Comparison of ENCODE assay signal across 11 mouse cellular contexts in the genomic region with DNA sequence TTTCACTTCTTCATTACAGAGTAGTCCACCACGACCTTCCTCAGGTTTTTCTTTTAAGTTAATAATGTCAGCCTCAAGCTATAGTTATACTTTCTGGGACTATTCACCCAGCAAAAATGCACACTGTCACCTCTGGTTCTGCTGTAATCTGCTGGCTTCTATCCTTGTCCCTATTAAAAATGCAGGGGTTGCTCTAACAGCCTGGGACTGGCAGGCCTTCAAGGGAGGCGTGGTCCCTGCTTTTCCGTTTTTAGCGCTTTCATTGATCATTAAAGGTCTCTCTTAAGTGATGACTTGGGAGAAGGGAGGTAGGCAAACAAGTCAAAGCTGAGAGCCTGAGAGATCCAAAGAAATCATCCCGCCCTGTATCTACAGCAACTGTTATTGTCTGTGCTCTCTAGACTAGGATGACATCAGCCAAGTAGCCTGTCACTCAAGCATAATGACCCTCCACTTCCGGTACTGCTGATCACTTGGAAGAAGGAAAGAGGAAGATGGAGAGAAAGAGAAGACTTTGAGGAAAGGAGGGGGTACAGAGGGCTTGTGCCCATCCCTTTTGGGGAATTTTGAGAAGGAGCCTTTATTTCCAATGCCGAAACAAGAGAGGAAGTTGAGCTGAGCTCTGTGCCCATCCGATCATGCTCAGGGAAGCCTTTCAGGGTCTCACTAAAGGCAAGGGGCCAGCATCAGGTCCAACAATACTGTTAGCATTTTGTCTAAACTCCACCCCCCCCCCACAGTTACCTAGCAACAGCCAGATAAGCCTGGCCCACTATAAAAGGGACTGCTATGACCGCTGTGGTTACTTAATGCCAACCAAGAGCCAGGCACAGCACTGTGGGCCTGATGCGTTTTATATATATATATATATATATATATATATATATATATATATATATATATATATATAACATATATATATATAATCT.
DNase-seq lines count a peak whose midpoint lies in the region; ATAC-seq and TF ChIP-seq lines count a peak whose summit lies in the region.
"Had no signal": no experiment of that assay in that cellular context is flagged by ENCODE, and none has a peak within 500 bp of the region (broad histone marks: within the 10 kb centered on the region; RNA-seq: fewer than 3 reads in every experiment).

No protein-coding gene starts in this region.

- no peak for TF ChIP-seq POLR2A in brain, embryonic 14.5 days (IDR thresholded peaks at IDR 0.05; ENCODE audit: borderline replicate concordance, extremely low read depth, insufficient read depth, insufficient read length, poor library complexity, severe bottlenecking)

- H3K36me3 ChIP-seq in heart, embryonic 16.5 days (ENCODE audit: control insufficient read depth, insufficient read depth): no peaks in the 10 kb centered on the region
- H3K36me3 ChIP-seq in forebrain, embryonic 15.5 days: no peaks in the 10 kb centered on the region
- no peaks in the 10 kb centered on the region for H3K36me3 ChIP-seq in midbrain, embryonic 14.5 days (ENCODE audit: control insufficient read depth, insufficient read depth, low read length)

- intact Hi-C loops in heart, postnatal 14 days (cut with DNase I): no loop called here

- no peak overlapping the region for H3K4me3 ChIP-seq in heart, embryonic 16.5 days (ENCODE audit: low read length)
- peak overlapping the region; percentile 15 for H3K4me3 ChIP-seq in forebrain, embryonic 15.5 days
- H3K4me3 ChIP-seq in midbrain, embryonic 14.5 days (replicated peaks; ENCODE audit: low read depth, low read length): no peak overlapping the region
- H3K4me3 ChIP-seq: myocyte had no signal

- no peaks in the 10 kb centered on the region for H3K27me3 ChIP-seq in heart, embryonic 16.5 days (ENCODE audit: control insufficient read depth, insufficient read depth, low read length)
- no peaks in the 10 kb centered on the region for H3K27me3 ChIP-seq in forebrain, embryonic 15.5 days
- H3K27me3 ChIP-seq in midbrain, embryonic 14.5 days (ENCODE audit: control insufficient read depth, insufficient read depth, low read length): no peaks in the 10 kb centered on the region

- DNase-seq in heart, postnatal 14 days: no peak
- DNase-seq in brain, embryonic 14.5 days (ENCODE audit: low read depth): peak; percentile 88
- DNase-seq in midbrain, embryonic 14.5 days: peak; percentile 69
- no peak for DNase-seq in thymus, postnatal 14 days
- no peak for DNase-seq in frontal cortex, adult 2 months (ENCODE audit: extremely low spot score in 1 of 2, low spot score in 1 of 2)
- DNase-seq: cerebellum, postnatal 25 days; thymus, adult 18-20 months had no signal

- TF ChIP-seq CTCF in brain, embryonic 14.5 days (IDR thresholded peaks at IDR 0.05; ENCODE audit: borderline replicate concordance, extremely low read depth, insufficient read depth, insufficient read length): no peak

- WGBS in heart, embryonic 16.5 days: 51% methylated on average over 10 of the region's 10 CpGs
- WGBS in forebrain, embryonic 15.5 days: 20% methylated on average over 9 of the region's 10 CpGs
- 47% methylated on average over 10 of the region's 10 CpGs for WGBS in midbrain, embryonic 14.5 days

- peaks cover 28% of the 10 kb centered on the region for H3K4me1 ChIP-seq in heart, embryonic 16.5 days (ENCODE audit: control insufficient read depth, insufficient read depth, low read length)
- H3K4me1 ChIP-seq in forebrain, embryonic 15.5 days: peaks cover 24% of the 10 kb centered on the region
- 0 out of 2 replicates have a peak, but pooled peaks cover 3% of the 10 kb centered on the region for H3K4me1 ChIP-seq in midbrain, embryonic 14.5 days (ENCODE audit: control insufficient read depth, insufficient read depth, low read length)

- 0 out of 2 replicates have a peak overlapping the region, but pooled peaks have one; percentile 19 for H3K4me2 ChIP-seq in heart, embryonic 16.5 days (ENCODE audit: low read depth, low read length)
- H3K4me2 ChIP-seq in forebrain, embryonic 15.5 days (replicated peaks): peak overlapping the region; percentile 20
- 0 out of 2 replicates have a peak overlapping the region, but pooled peaks have one; percentile 6 for H3K4me2 ChIP-seq in midbrain, embryonic 14.5 days (ENCODE audit: low read length)

- H3K9ac ChIP-seq in heart, embryonic 16.5 days (ENCODE audit: low read length): 0 out of 2 replicates have a peak overlapping the region, but pooled peaks have one; percentile 22
- no peak overlapping the region for H3K9ac ChIP-seq in forebrain, embryonic 15.5 days (replicated peaks)
- H3K9ac ChIP-seq in midbrain, embryonic 14.5 days (replicated peaks; ENCODE audit: low read length): no peak overlapping the region
- H3K9ac ChIP-seq: liver, embryonic 14.5 days had no signal

- ATAC-seq in heart, embryonic 16.5 days (replicated peaks; ENCODE audit: extremely low read depth, insufficient read depth, low FRiP score): no peak
- ATAC-seq in forebrain, embryonic 15.5 days (replicated peaks): peak; percentile 82
- peak; percentile 65 for ATAC-seq in midbrain, embryonic 14.5 days (ENCODE audit: low FRiP score, low TSS enrichment)

- H3K9me3 ChIP-seq in heart, embryonic 16.5 days (replicated peaks; ENCODE audit: control insufficient read depth, low read length): no peaks in the 10 kb centered on the region
- H3K9me3 ChIP-seq in forebrain, embryonic 15.5 days: no peaks in the 10 kb centered on the region
- no peaks in the 10 kb centered on the region for H3K9me3 ChIP-seq in midbrain, embryonic 14.5 days (ENCODE audit: control insufficient read depth, low read length)

- H3K27ac ChIP-seq in heart, embryonic 16.5 days (ENCODE audit: low read length): peak overlapping the region; percentile 53
- H3K27ac ChIP-seq in forebrain, embryonic 15.5 days (replicated peaks): peak overlapping the region; percentile 68
- peak overlapping the region; percentile 56 for H3K27ac ChIP-seq in midbrain, embryonic 14.5 days (replicated peaks; ENCODE audit: low read depth, low read length)
- H3K27ac ChIP-seq: liver, embryonic 14.5 days had no signal

Comparison
In these comparisons a context has a peak if more than half of its experiments do, and no peak if none do; other contexts are left out.
1. DNase-seq: peak in brain, embryonic 14.5 days (single experiment) and midbrain, embryonic 14.5 days (single experiment); none in heart, postnatal 14 days (0 of 2), thymus, postnatal 14 days (single experiment) and frontal cortex, adult 2 months (0 of 2).
2. Peak in every context shown above with its lines, with median percentiles within 50 percentile points of each other: H3K27ac ChIP-seq and H3K4me2 ChIP-seq.